Mouse (Mus musculus): Measurements from ENCODE around the gene Pacs1. TPM values are rescaled to one million over a fixed set of nuclear protein-coding genes. Genes with fewer than 3 reads are reported as not detected.
"Not testable (repeated sequence)": the region's sequence is repeated elsewhere in the genome, so short reads cannot be mapped to it uniquely, and the experiment has no call there.

Pacs1 gene
- polyA plus RNA-seq, 1 experiment: 47.0 TPM

DNA sequence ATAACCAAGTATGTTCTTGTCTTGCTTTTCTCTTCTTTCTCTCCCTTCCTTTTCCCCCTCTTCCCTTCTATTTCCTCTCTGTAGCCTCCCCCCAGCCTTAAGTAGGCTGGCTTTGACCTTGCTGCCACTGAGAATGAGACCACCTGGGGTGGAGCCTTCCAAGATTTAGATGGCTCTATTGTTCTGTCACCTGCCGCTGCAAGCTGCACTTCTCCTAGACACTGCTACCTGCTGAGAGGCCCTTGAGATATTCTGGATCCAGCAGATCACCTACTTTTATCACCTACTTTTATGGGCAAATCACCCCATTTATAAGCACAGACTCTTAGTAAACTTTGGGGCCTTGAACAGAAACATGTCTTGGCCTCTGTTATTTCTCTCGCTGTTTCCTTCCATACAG, 48.3 kb downstream of the Pacs1 start:
- no peak overlapping the region for H3K4me3 ChIP-seq (ENCODE audit: insufficient read depth, low read length)
- no peak overlapping the region for H3K27ac ChIP-seq (ENCODE audit: insufficient read depth, low read length)
- H3K4me1 ChIP-seq (ENCODE audit: control insufficient read depth, insufficient read depth, low read length): peaks cover 2% of the 10 kb centered on the region; the same call in 1 of the 2 replicates
- TF ChIP-seq POLR2A (IDR thresholded peaks at IDR 0.05; ENCODE audit: extremely low read depth, insufficient read depth, low read length): no peak
- TF ChIP-seq CTCF (IDR thresholded peaks at IDR 0.05; ENCODE audit: extremely low read depth, insufficient read depth, low read length): no peak

DNA sequence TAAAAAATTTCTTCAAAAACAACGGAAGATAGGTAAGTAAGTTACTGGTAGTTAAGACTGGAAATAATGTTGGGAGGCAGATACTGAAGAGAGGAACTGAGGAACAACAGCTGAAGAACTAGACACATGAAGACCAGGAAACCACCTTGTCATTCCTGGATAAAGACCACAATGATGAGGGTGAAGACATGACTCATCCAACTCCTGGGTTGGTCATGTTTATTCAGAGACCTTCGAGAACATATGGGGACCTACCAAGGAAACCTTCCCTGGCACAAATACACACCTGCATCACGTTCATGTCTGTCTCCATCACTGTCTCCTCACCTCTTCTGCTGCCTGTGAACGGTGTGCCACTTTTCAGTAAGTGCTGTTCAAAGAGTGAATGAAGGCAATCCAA, 48.8 kb downstream of the Pacs1 start:
- no peak overlapping the region for H3K4me3 ChIP-seq (ENCODE audit: insufficient read depth, low read length)
- TF ChIP-seq CTCF (IDR thresholded peaks at IDR 0.05; ENCODE audit: extremely low read depth, insufficient read depth, low read length): no peak
- TF ChIP-seq POLR2A (IDR thresholded peaks at IDR 0.05; ENCODE audit: extremely low read depth, insufficient read depth, low read length): no peak
- peaks cover 2% of the 10 kb centered on the region; the same call in 1 of the 2 replicates for H3K4me1 ChIP-seq (ENCODE audit: control insufficient read depth, insufficient read depth, low read length)
- no peak overlapping the region for H3K27ac ChIP-seq (ENCODE audit: insufficient read depth, low read length)

DNA sequence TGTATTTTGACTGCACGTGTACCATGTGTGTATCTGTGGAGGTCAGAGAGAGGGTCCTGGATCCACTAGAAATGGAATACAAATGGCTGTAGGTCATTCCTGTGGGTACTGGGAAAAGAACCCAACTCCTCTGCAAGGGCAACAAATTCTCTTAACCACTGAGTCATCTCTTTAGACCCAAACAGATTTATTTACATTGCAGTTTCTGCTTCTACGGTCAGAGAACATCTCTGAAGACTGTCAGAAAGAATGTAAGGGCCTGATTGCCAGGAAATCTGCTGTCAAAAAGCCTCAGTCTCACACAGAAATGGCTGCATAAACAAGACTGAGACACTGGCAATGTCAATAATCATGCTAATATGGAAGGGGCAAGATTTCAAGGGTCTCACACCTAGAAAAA, 51.0 kb downstream of the Pacs1 start:
- Histone ChIP-seq H3K4me3 (ENCODE audit: insufficient read depth, low read length) (no peak overlapping the region), H3K4me1 (ENCODE audit: control insufficient read depth, insufficient read depth, low read length) (peaks cover 2% of the 10 kb centered on the region; the same call in 1 of the 2 replicates), H3K27ac (ENCODE audit: insufficient read depth, low read length) (no peak overlapping the region)
- no peak for TF ChIP-seq CTCF (IDR thresholded peaks at IDR 0.05; ENCODE audit: extremely low read depth, insufficient read depth, low read length)
- TF ChIP-seq POLR2A (IDR thresholded peaks at IDR 0.05; ENCODE audit: extremely low read depth, insufficient read depth, low read length): no peak

DNA sequence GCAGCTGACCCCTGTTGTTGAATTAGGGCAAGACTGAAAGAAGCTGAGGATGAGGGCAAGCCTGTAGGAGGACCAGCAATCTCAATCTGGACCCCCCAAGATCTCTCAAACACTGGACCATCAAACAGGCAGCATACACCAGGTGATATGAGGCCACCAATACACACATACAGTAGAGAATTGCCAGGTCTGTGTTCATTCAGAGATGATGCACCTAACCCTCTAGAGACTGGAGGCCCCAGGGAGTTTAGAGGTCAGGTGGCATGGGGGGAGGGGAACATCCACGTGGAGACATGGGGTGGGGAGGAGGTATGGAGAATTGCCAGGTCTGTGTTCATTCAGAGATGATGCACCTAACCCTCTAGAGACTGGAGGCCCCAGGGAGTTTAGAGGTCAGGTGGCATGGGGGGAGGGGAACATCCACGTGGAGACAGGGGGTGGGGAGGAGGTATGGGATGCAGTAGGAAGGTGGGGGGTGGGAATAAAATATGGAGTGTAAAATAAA, 51.6 kb downstream of the Pacs1 start:
- not testable (repeated sequence) for H3K27ac ChIP-seq (ENCODE audit: insufficient read depth, low read length); H3K4me3 ChIP-seq (ENCODE audit: insufficient read depth, low read length); H3K4me1 ChIP-seq (ENCODE audit: control insufficient read depth, insufficient read depth, low read length)

DNA sequence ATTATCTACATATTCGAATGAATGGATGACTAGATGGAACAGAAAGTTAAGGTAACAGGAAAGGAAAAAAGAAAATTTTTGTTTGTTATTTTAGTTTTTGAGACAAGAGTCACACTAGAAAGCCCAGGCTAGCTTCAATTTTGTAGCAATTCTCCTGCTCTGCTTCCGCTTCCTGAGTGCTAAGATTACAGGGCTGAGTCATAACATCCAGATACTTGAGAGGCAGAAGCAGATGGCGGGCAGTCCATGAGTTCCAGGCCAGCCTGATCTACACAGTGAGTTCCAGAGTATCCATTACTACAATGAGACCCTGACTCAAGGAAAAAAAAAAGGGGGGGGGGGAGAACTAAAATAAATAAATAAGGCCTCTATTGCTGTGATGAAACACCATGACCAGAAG, 52.5 kb downstream of the Pacs1 start:
- TF ChIP-seq POLR2A (IDR thresholded peaks at IDR 0.05; ENCODE audit: extremely low read depth, insufficient read depth, low read length) (no peak), CTCF (IDR thresholded peaks at IDR 0.05; ENCODE audit: extremely low read depth, insufficient read depth, low read length) (no peak)
- H3K4me1 ChIP-seq (ENCODE audit: control insufficient read depth, insufficient read depth, low read length): peaks cover 2% of the 10 kb centered on the region; the same call in 1 of the 2 replicates
- no peak overlapping the region for H3K27ac ChIP-seq (ENCODE audit: insufficient read depth, low read length)
- H3K4me3 ChIP-seq (ENCODE audit: insufficient read depth, low read length): no peak overlapping the region

DNA sequence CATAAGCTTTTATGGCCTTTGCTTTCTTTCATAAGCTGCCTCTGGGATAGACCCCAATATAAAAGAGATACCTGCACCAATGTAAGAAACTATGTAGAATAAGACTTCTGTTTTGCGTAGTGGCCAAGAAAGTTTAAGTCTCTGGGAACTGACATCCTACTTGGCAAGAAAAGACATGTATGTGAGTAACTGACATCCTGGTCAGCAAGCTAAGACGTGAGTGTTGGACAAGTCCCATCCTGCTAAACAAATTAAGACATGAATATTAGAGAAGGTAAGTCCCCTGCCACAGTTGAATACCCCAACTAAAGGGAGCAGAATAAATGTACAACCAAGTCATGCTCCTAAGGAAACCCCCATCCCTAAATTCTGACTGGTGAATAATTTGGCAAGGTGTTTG, 71.2 kb downstream of the Pacs1 start:
- TF ChIP-seq CTCF (IDR thresholded peaks at IDR 0.05; ENCODE audit: extremely low read depth, insufficient read depth, low read length) (no peak), POLR2A (IDR thresholded peaks at IDR 0.05; ENCODE audit: extremely low read depth, insufficient read depth, low read length) (no peak)
- Histone ChIP-seq H3K4me3 (ENCODE audit: insufficient read depth, low read length) (no peak overlapping the region), H3K27ac (ENCODE audit: insufficient read depth, low read length) (no peak overlapping the region), H3K4me1 (ENCODE audit: control insufficient read depth, insufficient read depth, low read length) (no peaks in the 10 kb centered on the region)

DNA sequence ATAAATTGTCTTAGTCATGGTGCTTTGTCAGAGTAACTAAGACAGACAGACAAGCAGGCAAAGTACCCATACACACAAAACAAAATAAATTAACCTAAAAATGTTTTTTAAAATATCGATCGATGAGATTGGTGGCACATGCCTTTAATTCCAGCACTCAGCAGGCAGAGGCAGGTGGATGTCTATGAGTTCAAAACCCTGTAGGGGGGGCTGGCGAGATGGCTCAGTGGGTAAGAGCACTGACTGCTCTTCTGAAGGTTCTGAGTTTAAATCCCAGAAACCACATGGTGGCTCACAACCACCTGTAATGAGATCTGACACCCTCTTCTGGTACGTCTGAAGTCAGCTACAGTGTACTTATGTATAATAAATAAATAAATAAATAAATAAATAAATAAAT, 72.3 kb downstream of the Pacs1 start:
- H3K4me3 ChIP-seq (ENCODE audit: insufficient read depth, low read length); H3K4me1 ChIP-seq (ENCODE audit: control insufficient read depth, insufficient read depth, low read length); H3K27ac ChIP-seq (ENCODE audit: insufficient read depth, low read length): not testable (repeated sequence)

DNA sequence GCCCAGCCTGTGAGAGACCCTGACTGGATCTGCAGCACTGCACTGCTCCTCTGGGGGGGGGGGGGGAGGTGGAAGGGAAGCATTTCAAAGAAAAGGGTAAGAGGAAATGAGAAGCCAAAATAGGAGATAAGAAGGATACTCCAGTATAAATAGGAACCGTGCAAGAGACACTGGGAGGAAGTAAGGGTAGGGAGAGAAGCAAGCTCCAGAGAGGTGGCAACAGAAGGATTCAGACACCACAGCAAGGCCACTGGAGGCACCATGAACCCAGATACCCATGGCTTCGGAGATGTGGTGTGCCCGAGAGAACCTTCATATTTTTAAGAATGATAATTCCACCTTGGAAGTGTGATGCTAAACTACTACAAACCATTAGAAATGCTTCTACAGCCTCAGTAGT, 74.4 kb downstream of the Pacs1 start:
- Histone ChIP-seq H3K4me3 (ENCODE audit: insufficient read depth, low read length) (no peak overlapping the region), H3K4me1 (ENCODE audit: control insufficient read depth, insufficient read depth, low read length) (peaks cover 1% of the 10 kb centered on the region; the same call in 1 of the 2 replicates), H3K27ac (ENCODE audit: insufficient read depth, low read length) (no peak overlapping the region)
- TF ChIP-seq CTCF (IDR thresholded peaks at IDR 0.05; ENCODE audit: extremely low read depth, insufficient read depth, low read length): no peak
- no peak for TF ChIP-seq POLR2A (IDR thresholded peaks at IDR 0.05; ENCODE audit: extremely low read depth, insufficient read depth, low read length)

DNA sequence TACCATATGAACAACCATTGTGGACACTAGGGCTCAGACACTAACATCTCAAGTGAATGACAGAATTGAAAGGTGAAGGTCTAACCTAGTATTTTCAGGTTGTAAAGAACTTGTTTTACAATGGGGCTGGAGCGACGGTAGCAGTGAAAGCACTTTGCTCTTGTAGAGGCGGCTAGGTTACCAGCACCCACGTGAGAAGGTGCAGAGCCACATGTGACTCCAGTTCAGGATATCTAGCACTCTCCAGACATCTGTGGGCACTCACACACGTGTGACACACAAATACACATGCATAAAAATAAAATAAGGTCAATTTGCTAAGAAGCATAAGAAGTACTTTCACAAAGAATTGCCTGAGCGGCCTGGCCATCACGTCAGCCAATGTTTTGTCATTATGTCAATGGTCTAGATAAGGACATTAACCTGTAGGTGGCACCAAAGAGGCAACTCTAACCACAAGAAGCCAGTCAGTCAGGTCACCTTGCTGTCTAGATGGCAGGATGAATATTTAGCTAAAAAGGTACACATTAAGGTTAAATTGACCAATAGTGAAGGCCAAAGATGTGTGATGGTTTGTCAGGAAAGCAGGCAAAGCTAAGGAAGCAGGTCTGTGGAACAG, 77.4 kb downstream of the Pacs1 start:
- TF ChIP-seq CTCF (IDR thresholded peaks at IDR 0.05; ENCODE audit: extremely low read depth, insufficient read depth, low read length) (peak; percentile 49), POLR2A (IDR thresholded peaks at IDR 0.05; ENCODE audit: extremely low read depth, insufficient read depth, low read length) (no peak)
- H3K27ac ChIP-seq (ENCODE audit: insufficient read depth, low read length): no peak overlapping the region
- H3K4me1 ChIP-seq (ENCODE audit: control insufficient read depth, insufficient read depth, low read length): peaks cover 1% of the 10 kb centered on the region; the same call in 1 of the 2 replicates
- no peak overlapping the region for H3K4me3 ChIP-seq (ENCODE audit: insufficient read depth, low read length)

DNA sequence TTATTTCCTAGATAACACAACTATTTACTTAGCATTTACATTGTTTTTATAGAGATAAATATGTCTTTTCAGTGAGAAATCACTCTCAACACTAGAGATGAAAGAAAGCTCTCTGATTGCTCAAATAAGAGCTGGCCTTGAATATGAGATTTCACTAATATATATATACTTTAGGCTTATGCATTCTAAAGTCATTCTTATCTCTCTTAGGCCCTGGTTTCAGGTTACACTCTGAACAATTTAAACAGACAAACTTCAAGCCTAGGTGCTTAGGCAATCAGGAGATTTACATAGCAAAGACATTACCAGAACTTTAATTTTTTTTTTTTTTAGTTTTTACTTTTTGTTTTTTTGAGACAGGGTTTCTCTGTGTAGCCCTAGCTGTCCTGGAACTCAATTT, 80.5 kb downstream of the Pacs1 start:
- Histone ChIP-seq H3K4me3 (ENCODE audit: insufficient read depth, low read length) (no peak overlapping the region), H3K27ac (ENCODE audit: insufficient read depth, low read length) (no peak overlapping the region), H3K4me1 (ENCODE audit: control insufficient read depth, insufficient read depth, low read length) (peaks cover 1% of the 10 kb centered on the region; the same call in 1 of the 2 replicates)
- TF ChIP-seq CTCF (IDR thresholded peaks at IDR 0.05; ENCODE audit: extremely low read depth, insufficient read depth, low read length) (no peak), POLR2A (IDR thresholded peaks at IDR 0.05; ENCODE audit: extremely low read depth, insufficient read depth, low read length) (no peak)

All from cortical plate, adult 2 months (tissue).